Mouse (Mus musculus) erythroblast, embryonic 14.5 days (primary cell): ENCODE data around the gene Relt.

Experiments used
- GATA1 ChIP-seq: IDR thresholded peaks from 2 replicates; pipeline ENCODE4 v1.6.1; 2012; ENCODE audit warnings: low read length, inconsistent platforms, mixed read lengths
- TAL1 ChIP-seq: IDR thresholded peaks from 3 replicates; pipeline ENCODE4 v1.6.1; 2012; ENCODE audit warnings: low read length, inconsistent platforms, mixed read lengths

DNA sequence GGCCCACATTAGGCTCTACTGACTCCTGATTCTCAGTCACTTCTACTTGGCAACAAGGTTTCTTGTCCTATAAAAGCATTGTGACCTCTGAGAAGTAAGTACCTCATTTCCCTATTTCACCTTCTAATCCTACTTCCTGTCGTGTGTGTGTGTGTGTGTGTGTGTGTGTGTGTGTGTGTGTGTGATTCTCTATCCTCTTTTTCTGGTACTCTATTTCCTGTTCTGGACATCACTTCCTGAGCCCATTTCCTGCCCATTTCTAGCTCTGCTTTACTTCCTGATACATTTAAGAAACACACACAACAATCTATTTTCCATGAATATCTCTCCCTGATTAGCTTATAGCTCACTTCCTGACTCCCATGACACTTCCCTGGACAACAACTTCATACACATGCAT lies 12.6 kb upstream of the Relt start:
- no peak for TF ChIP-seq GATA1
- TF ChIP-seq TAL1 = no peak
